Mouse (Mus musculus) urinary bladder, postnatal 14 days (tissue): ENCODE measurements around the gene Nipa1.

Experiments
- DNase-seq: peaks from one replicate; pipeline ENCODE4 v3.0.0; 2021; ENCODE audit warnings: low spot score

Nipa1 gene

DNA sequence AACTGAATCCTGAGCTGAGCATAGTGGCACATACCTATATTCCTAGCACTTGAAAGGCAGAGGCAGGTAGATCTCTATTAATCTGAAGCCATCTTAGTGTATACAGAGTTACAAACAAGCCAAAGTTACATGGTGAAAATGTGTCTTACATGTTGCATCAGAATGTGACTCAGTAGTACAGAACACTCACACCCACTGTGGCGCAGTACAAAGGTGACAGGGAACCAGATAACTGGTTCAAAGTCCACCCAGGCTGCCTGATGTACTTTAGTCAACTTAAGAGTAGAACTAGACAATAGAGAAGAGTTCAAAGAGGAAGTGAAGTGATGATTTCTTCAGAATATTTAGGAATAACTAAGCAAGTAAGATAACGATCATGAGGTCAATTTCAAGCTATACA, 84.7 kb downstream of the Nipa1 start:
- no peak for DNase-seq

DNA sequence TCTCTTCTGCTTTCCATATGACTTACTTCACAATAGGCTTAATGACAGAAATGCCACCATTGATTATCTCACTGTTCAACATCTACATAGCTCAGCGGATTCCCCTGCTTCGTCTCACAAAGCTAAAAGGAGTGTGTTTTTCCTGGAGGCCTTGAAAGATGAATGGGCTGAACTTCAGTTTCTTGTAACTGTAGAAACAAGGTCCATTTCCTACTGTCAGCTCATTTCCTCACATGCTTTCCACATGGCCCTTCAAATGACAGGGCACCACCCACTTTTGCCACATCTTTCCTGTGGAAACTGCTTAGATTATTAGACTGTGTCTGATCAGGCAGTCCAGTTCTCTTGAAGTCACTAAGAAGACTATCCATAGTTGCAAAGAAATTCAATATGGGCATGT, 91.1 kb downstream of the Nipa1 start:
- DNase-seq: no peak
